Mouse (Mus musculus) kidney, embryonic 14.5 days (tissue): ENCODE measurements around the gene Nup62cl. TPM values are rescaled to one million over a fixed set of nuclear protein-coding genes. Genes with fewer than 3 reads are reported as not detected.

Experiments
- polyA plus RNA-seq: library from polyadenylated mRNA; unstranded; fragments of >200 nt; fragmentation: Nextera tagmentation; extraction: Ambion mirVana; gene quantifications from 2 replicates; pipeline ENCODE4 v1.2.1, GENCODE M21; 2014

The Nup62cl gene
- polyA plus RNA-seq, 1 experiment from 2014 or later, result 3.2 TPM

Other genes with a start within 250 kb of the Nup62cl start
- 8.8 and 10.8 TPM in 2 replicates for gene Morc4, start 191.0 kb downstream of the Nup62cl start, polyA plus RNA-seq
- gene Rbm41, start 64.1 kb downstream of the Nup62cl start, polyA plus RNA-seq, result 4.1 and 8.9 TPM in 2 replicates
- gene Pih1h3b, start 167 bp upstream of the Nup62cl start, polyA plus RNA-seq, result not detected in 2 replicates